Comparison of ENCODE assay signal across 18 mouse cellular contexts in the genomic region with DNA sequence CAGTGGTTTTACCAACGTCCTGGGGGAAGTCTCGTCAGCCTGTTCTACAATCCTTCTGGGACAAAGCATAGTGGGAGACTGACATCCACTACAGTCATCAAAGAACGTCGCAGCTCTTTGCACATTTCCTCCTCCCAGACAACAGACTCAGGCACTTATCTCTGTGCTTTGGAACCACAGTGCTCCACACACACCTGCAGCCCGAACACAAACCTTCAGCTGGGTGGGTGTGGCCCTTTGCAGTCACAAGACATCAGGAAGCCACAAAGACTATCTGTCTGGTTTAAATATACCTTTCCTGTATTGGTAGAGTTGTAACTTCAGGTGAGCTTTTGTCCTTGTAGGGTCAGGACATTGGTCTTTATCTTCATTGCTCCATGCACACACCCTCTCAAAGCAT.
"Had no signal": no experiment of that assay in that cellular context is flagged by ENCODE, and none has a peak within 500 bp of the region (broad histone marks: within the 10 kb centered on the region; RNA-seq: fewer than 3 reads in every experiment).

No protein-coding gene starts in this region.

- H3K27ac ChIP-seq: kidney, postnatal 0 days; limb, embryonic 12.5 days; liver, embryonic 13.5 days; lung, embryonic 15.5 days; macrophage; neural tube, embryonic 15.5 days had no signal

- H3K4me1 ChIP-seq: limb, embryonic 12.5 days; liver, embryonic 13.5 days; lung, embryonic 15.5 days; neural tube, embryonic 15.5 days had no signal

- H3K27me3 ChIP-seq: limb, embryonic 12.5 days; liver, embryonic 13.5 days; lung, embryonic 15.5 days; megakaryocyte, embryonic 14.5 days; neural tube, embryonic 15.5 days had no signal

- H3K36me3 ChIP-seq: limb, embryonic 12.5 days; liver, embryonic 13.5 days; lung, embryonic 15.5 days; neural tube, embryonic 15.5 days had no signal

- H3K9ac ChIP-seq: limb, embryonic 12.5 days; liver, embryonic 13.5 days; liver, postnatal 0 days; lung, embryonic 15.5 days; neural tube, embryonic 15.5 days had no signal

- H3K4me2 ChIP-seq: limb, embryonic 12.5 days; liver, embryonic 13.5 days; lung, embryonic 15.5 days; midbrain, embryonic 11.5 days; neural tube, embryonic 15.5 days had no signal

- H3K9me3 ChIP-seq: limb, embryonic 12.5 days; liver, embryonic 13.5 days; lung, embryonic 15.5 days; megakaryocyte, embryonic 14.5 days; neural tube, embryonic 15.5 days had no signal

- H3K4me3 ChIP-seq: limb, embryonic 12.5 days; liver, embryonic 13.5 days; lung, embryonic 15.5 days; megakaryocyte, embryonic 14.5 days; neural tube, embryonic 15.5 days had no signal

- DNase-seq: kidney, adult 11 months; kidney, adult 9 months; kidney, postnatal 36 days; layer of hippocampus, adult 9-11 months; layer of hippocampus, postnatal 36 days; liver; liver, embryonic 13.5 days; liver, postnatal 0 days; lung, postnatal 14 days; right cerebral cortex, adult 18-20 months; right cerebral cortex, postnatal 25 days had no signal
